Mouse (Mus musculus) layer of hippocampus, adult 18-20 months (tissue): ENCODE measurements around the gene Ldhb. TPM values are rescaled to one million over a fixed set of nuclear protein-coding genes. Genes with fewer than 3 reads are reported as not detected.
A peak's percentile ranks its signal among the peaks of the same experiment; 100 is the strongest.
"Not testable (repeated sequence)": the region's sequence is repeated elsewhere in the genome, so short reads cannot be mapped to it uniquely, and the experiment has no call there.

ENCODE experiments used
- DNase-seq, 2 experiments: peaks; one replicate each; pipeline ENCODE4 v3.0.0; 2022; ENCODE audit warnings: low spot score in 2 of 2
- long read RNA-seq: library from polyadenylated mRNA; stranded (forward); transcript quantifications from one replicate; pipeline ENCODE4 v2.0.0, GENCODE M21; 2021
- total RNA-seq, 2 experiments: library from RNA; stranded (reverse); gene quantifications; 2 replicates each; pipeline ENCODE4 v1.2.3; 2021

The Ldhb gene
- 100 to 1,000 TPM; 589 to 628 TPM for total RNA-seq
- long read RNA-seq, transcript Ldhb-201 (8 exons, 1,304 nt): major isoform, 447 of 479 reads
- long read RNA-seq, partial matches to known transcripts: 12 of 479 reads
- long read RNA-seq, other reads (novel, unspliced or antisense): 20 of 479 reads

GRCm38 (mm10) chr6:142507785-142508162 lies at the start of gene Ldhb:
Ldhb (minus strand) TSS chr6:142507957.
- DNase-seq: peak; percentile 89 to 95

DNA sequence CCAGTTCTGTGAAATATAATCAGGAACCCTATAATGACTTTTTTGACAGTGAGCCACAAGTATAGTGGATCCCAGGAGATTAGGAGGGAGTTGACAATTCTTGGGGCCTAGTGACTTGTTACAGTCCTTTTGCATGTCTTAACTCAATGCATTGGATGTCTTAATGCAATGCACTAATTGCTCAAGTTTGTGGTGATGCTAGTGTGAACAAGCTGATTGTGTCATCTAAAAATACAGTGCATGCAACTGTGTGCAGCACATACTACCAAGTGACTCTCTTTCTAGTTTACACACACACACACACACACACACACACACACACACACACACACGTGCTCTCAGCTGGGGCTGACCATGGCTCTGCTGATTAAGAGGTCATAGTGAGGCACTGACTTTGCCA lies 48.2 kb upstream of the Ldhb start:
- DNase-seq: no peak

DNA sequence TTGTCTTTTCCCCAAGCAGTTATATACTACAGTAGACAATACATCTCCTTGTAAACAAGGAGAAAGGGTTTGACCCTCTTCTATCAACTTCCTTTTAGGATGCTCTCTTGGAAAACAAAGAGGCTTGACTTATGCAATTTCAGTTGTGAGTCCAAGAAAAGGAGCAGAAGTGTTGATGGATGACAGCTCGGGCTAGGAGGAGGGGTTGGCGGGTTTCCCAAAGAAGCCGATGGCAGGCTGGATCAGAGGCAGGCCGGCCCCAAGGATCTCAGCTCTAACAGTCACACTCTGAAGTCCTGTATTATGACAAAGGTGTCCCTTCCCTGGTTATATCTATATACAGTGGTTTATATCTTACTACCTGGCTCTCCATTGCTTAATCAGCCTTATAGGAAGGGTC lies 43.7 kb upstream of the Ldhb start:
- DNase-seq: peak in 1 of 2 experiments; percentile 11

- no peak for DNase-seq
Observed at GRCm38 (mm10) chr6:142550871-142551270, 43.1 kb upstream of the Ldhb start.

- no peak for DNase-seq
Observed at GRCm38 (mm10) chr6:142548377-142548776, 40.6 kb upstream of the Ldhb start.

GRCm38 (mm10) chr6:142545132-142545531 lies 37.4 kb upstream of the Ldhb start:
- no peak for DNase-seq

DNA sequence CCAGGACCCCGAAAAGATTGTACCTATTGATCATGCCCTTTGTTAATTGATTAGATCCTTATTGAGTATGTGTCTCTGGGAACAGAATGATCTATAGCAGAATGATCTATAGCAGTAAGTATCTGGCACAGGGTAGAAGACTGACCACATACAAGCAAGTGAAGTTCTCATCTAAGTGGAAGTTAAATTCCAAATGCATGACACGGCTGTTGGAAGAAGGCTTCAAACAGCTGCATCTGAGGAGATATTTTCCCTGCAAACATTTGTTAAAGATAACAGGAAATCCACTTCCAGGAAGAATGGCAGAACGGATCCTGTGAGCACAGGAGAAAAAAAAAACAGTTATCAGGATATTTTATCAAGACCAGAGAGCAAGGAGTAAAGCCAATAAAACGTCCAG lies 35.9 kb upstream of the Ldhb start:
- no peak for DNase-seq

- no peak for DNase-seq
Observed at GRCm38 (mm10) chr6:142542800-142543175, 35.0 kb upstream of the Ldhb start.

DNA sequence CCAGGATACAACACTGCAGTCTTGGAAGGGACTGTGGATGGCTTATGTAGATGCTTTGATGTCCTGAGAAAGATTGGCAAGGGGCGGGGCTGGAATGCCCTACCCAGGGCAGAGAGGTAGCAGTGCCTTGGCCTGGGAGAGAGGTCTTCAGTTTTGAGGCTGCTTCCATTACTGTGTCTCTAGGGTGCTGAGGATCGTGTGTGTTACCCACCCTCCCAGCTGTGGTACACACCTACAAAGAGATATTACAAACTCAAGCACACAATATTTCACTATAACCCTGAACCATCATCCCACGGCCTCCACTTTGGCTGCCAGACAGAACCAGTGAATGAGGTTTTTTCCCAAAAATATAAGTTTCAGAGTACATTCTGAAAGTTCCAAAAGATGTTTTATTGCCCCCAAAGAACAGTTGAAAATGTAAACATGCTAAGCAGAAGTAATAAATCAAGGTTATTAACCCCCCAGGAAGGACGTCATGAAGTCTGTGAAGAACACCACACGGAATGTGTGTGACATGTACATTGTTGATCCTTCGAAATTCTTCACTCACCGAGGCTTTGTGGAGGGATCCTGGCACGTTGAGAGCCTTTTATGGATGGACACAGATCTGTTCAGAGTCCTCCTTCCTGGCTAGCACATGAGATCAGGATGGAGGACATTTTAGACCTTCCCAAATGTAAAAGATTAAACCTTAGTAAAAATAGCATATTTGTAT lies 34.5 kb upstream of the Ldhb start:
- DNase-seq: no peak

DNA sequence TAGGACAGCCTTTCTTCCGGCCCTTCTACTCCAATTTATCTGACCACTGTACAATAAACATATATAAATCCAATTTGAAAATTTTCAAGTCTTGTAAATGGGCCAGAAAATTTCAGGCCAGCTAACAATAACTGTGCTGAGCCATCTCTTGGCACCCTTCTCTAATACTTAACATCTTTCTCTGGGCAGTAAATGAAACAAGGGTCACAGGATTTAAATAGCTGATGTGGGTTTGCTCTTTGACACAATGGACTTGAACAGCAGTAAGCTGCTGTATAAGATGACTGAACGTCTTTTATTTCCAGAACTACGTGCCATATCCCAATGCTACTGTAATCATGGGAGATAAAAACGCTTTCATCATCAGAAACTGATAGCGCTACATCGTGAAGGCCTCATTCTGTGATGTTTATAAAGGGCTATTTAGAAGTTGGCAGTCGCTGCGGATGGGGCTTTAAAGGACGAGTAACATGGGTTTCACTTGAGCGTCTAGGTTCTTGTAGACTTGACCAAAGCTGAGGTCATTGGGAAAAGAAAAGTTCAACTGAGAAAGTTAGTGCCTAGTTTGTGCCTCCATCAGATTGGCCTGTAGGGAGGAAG lies 32.9 kb upstream of the Ldhb start:
- no peak for DNase-seq

DNA sequence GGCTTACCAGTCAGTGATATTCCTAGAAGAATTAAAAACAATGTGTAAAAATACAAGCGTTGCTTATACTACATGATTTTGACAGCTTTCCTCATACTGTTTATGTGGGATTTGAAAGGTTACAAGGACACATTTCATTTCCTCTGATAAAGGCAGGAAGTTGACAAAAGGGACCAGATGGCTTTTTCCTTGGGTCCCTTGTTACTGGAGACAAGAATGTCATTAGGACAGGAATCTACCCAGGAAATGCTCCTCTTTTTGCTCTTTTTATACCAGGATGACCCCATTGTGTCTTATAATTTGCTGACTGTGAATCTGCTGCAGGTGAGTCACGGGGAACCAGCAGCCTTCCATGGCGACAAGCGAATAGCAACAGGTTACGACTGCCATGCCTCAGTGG lies 32.4 kb upstream of the Ldhb start:
- DNase-seq: no peak

DNA sequence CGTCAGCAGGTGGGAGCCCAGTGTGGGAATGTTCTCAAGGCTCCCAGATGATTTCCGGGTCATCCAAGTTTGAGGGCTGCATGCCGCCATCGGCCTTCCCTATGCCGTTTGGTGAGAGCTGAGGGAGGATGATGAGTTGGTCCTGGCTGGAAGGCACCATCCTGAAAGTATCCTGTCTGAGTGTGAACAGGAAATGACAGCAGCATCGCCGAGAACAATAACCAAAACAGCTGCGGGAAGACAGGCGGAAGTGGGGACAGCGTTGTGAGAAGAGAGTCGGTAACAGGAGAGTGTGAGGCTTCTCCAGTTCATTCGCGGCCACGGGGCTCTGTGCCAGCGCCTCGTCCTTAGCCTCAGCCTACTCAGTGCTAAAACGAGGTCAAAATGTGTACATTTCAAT lies 30.7 kb upstream of the Ldhb start:
- DNase-seq: no peak

GRCm38 (mm10) chr6:142533412-142533811 lies 25.7 kb upstream of the Ldhb start:
- DNase-seq: no peak

GRCm38 (mm10) chr6:142532686-142533085 lies 24.9 kb upstream of the Ldhb start:
- DNase-seq: no peak

DNA sequence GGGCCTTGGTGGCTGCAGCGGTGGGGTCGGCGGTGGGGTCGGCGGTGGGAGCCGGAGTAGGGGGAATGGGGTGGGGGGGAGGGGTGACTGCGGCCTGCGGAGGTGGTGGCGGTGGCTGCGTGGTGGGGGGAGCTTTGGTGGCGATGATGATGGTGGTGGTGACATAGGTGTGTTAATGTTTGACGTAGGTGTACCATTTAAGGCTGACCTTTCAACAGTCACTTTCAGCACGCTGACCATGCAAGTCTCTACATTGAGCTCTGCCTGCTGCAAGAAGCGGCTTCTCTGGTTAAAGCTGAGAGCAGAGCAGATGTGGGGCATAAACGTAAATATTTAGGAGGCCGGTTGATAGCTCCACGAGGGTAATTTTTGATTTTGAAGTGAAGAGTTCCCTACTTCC lies 24.4 kb upstream of the Ldhb start:
- DNase-seq: no peak

DNA sequence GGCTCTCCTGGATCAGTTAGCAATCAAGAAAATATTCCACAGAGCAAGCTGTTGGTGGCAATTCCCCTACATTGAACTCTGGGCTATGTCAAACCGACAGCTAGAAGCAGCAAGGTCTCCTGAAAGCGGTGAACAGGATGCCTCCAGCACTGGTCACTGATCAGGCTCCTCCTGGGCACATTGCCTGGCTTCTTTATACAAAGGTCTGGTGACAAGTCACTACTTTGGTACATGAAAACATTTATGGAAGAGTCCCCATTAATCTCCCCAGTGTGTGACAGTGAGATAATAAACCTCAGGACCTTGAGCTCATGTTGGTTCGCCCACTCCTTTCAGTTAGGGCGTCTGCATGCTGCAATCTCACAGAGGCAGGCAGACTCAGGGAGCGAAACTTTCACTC lies 22.6 kb upstream of the Ldhb start:
- no peak for DNase-seq

DNA sequence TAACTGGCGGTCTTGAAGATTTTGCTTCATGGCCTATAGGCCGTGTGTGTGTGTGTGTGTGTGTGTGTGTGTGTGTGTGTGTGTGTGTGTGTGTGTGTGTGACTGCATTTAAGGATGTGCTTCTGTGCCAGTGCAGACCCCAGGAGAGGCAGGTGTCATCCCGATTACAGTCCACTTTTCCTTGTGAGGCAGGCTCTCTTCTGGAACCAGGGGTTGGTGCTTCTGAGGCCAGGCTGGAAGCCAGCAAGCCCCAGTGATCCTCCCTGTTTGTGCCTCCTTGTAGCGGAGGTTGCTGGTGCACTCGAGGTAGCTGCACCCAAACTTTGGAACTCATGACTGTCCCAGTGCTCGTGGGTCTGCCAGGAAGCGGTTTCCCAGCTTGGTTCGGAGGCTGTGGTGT lies 21.9 kb upstream of the Ldhb start:
- no peak for DNase-seq

DNA sequence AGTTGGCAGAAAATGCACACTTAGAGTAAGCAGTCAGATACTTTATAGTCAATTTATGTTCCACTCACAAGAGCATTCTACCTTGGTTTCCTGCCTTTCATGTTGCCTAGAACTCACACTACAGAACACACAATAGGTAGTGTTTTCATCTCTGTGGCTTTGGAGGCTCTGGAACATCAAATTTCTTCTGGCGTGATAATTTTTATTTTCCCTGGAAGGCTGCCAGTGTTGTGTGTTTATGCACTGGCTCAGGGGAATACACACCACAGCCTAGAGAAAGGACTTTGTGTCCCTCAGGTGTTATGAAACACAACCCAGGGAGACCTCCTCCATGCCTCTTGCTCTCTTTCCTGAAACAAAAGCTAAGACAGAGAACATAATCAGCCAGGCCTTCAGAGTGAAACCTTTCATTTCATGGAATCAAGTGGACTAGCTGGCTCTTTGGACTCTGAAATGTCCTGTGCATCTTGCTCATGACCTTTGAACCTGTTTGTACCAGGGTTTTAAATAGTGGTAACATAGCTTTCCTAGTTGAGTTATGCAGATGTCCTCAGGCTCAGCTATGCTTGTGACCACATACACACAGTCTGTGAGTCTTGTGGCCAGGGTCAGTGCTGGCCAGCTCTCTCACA lies 20.3 kb upstream of the Ldhb start:
- DNase-seq: no peak

- peak; percentile 19 to 75 for DNase-seq
Observed at GRCm38 (mm10) chr6:142524635-142525308, 17.0 kb upstream of the Ldhb start.

GRCm38 (mm10) chr6:142521591-142522110 lies 13.9 kb upstream of the Ldhb start:
- DNase-seq: no peak

- peak in 1 of 2 experiments; percentile 24 for DNase-seq
Observed at GRCm38 (mm10) chr6:142519110-142519509, 11.4 kb upstream of the Ldhb start.

DNA sequence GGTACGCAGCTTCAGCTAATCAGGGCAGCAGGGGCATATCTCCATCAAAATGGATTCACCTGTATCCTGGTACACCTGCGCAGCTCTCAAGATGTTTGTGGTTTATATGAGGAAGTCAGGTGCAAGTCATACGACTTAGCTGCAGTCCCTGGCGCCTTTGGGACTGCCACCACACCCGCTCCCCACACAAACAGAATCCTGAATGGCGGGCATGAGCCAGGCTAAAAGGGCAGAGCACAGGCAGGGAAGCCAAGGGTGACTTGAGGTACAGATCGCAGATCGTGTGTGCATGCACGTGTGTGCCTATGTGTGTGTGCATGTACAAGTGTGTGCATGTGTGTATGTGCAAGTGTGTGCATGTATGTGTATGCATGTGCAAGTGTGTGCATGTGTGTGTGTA lies 7.6 kb upstream of the Ldhb start:
- not testable (repeated sequence) for DNase-seq
